Comparison of ENCODE assay signal across 29 mouse cellular contexts in genomic region chr2:44693898-44694297, GRCm38 (mm10).
DNase-seq lines count a peak whose midpoint lies in the region; ATAC-seq lines count a peak whose summit lies in the region.
"Had no signal": no experiment of that assay in that cellular context is flagged by ENCODE, and none has a peak within 500 bp of the region (broad histone marks: within the 10 kb centered on the region; RNA-seq: fewer than 3 reads in every experiment).

No protein-coding gene starts in this region.

- H3K9ac ChIP-seq in hindbrain, embryonic 12.5 days: no peak overlapping the region
- H3K9ac ChIP-seq: forebrain, embryonic 13.5 days; heart, embryonic 13.5 days; hindbrain, embryonic 13.5 days; intestine, embryonic 15.5 days had no signal

- no peak overlapping the region for H3K4me3 ChIP-seq in hindbrain, embryonic 10.5 days
- no peak overlapping the region for H3K4me3 ChIP-seq in hindbrain, embryonic 12.5 days
- H3K4me3 ChIP-seq: forebrain, embryonic 10.5 days; forebrain, embryonic 13.5 days; heart, adult 2 months; heart, embryonic 10.5 days; heart, embryonic 13.5 days; hindbrain, embryonic 13.5 days; intestine, embryonic 15.5 days had no signal

- 39% methylated on average over 1 of the region's 1 CpGs for WGBS in hindbrain, embryonic 10.5 days
- 43% methylated on average over 1 of the region's 1 CpGs for WGBS in hindbrain, embryonic 12.5 days

- no peaks in the 10 kb centered on the region for H3K27me3 ChIP-seq in hindbrain, embryonic 10.5 days (ENCODE audit: insufficient read depth, poor library complexity, severe bottlenecking)
- H3K27me3 ChIP-seq in hindbrain, embryonic 12.5 days: no peaks in the 10 kb centered on the region
- H3K27me3 ChIP-seq: CH12.LX; forebrain, embryonic 13.5 days; heart, embryonic 13.5 days; hindbrain, embryonic 13.5 days; intestine, embryonic 15.5 days; Patski had no signal

- no peak overlapping the region for H3K4me2 ChIP-seq in hindbrain, embryonic 12.5 days (replicated peaks)
- H3K4me2 ChIP-seq: forebrain, embryonic 13.5 days; heart, embryonic 13.5 days; hindbrain, embryonic 13.5 days; intestine, embryonic 15.5 days had no signal

- peak; percentile 20 to 40 for DNase-seq in cerebellum, postnatal 14 days
- DNase-seq in cerebellum, adult 8-10 months: no peak
- no peak for DNase-seq in hindbrain, embryonic 10.5 days (ENCODE audit: low spot score)
- DNase-seq in retina, postnatal 1 day: peak; percentile 17
- DNase-seq in retina, embryonic 14.5 days (ENCODE audit: low spot score): no peak
- DNase-seq: adrenal gland, postnatal 10 days; adrenal gland, postnatal 36 days; B cell, adult 2 months; cerebellum, adult 11 months; cerebellum, adult 9-10 months; cerebellum, postnatal 36 days; gastrocnemius, postnatal 10 days; gastrocnemius, postnatal 36 days; heart, adult 2 months; heart, postnatal 14 days; heart, postnatal 4 days; kidney, adult 18-20 months had no signal

- H3K9me3 ChIP-seq in hindbrain, embryonic 10.5 days: no peaks in the 10 kb centered on the region
- H3K9me3 ChIP-seq in hindbrain, embryonic 12.5 days (replicated peaks): no peaks in the 10 kb centered on the region
- H3K9me3 ChIP-seq: forebrain, embryonic 10.5 days; forebrain, embryonic 13.5 days; G1E; heart, embryonic 10.5 days; heart, embryonic 13.5 days; hindbrain, embryonic 13.5 days; intestine, embryonic 15.5 days had no signal

- H3K36me3 ChIP-seq in hindbrain, embryonic 10.5 days: no peaks in the 10 kb centered on the region
- no peaks in the 10 kb centered on the region for H3K36me3 ChIP-seq in hindbrain, embryonic 12.5 days
- H3K36me3 ChIP-seq: forebrain, embryonic 10.5 days; G1E; heart, embryonic 10.5 days; heart, embryonic 13.5 days; hindbrain, embryonic 13.5 days; intestine, embryonic 15.5 days had no signal

- 0 out of 2 replicates have a peak, but pooled peaks cover 8% of the 10 kb centered on the region for H3K4me1 ChIP-seq in hindbrain, embryonic 10.5 days (replicated peaks)
- H3K4me1 ChIP-seq in hindbrain, embryonic 12.5 days: no peaks in the 10 kb centered on the region
- H3K4me1 ChIP-seq: forebrain, embryonic 13.5 days; heart, embryonic 10.5 days; heart, embryonic 13.5 days; intestine, embryonic 15.5 days had no signal

- ATAC-seq in hindbrain, embryonic 12.5 days (ENCODE audit: low FRiP score): no peak
- ATAC-seq: forebrain, embryonic 13.5 days; forebrain, embryonic 16.5 days; hindbrain, embryonic 16.5 days; intestine, embryonic 15.5 days; Patski had no signal

- H3K27ac ChIP-seq in hindbrain, embryonic 10.5 days: peak overlapping the region; percentile 5; the same call in 1 of the 2 replicates
- no peak overlapping the region for H3K27ac ChIP-seq in hindbrain, embryonic 12.5 days
- H3K27ac ChIP-seq: forebrain, embryonic 10.5 days; forebrain, embryonic 13.5 days; heart, adult 2 months; heart, embryonic 10.5 days; heart, embryonic 13.5 days; hindbrain, embryonic 13.5 days; intestine, embryonic 15.5 days had no signal

Comparison
In these comparisons a context has a peak if more than half of its experiments do, and no peak if none do; other contexts are left out.
1. DNase-seq: peak in cerebellum, postnatal 14 days (2 of 2) and retina, postnatal 1 day (single experiment); none in cerebellum, adult 8-10 months (single experiment), hindbrain, embryonic 10.5 days (single experiment) and retina, embryonic 14.5 days (single experiment).